Mouse (Mus musculus) embryonic facial prominence, embryonic 14.5 days (tissue): ENCODE data around the gene Prss12. TPM values are rescaled to one million over a fixed set of nuclear protein-coding genes. Genes with fewer than 3 reads are reported as not detected.
A peak's percentile ranks its signal among the peaks of the same experiment; 100 is the strongest.

ENCODE experiments used
- ATAC-seq: fragments of 200-750 bp; cut with Nextera tagmentation; 2 replicates; pipeline ENCODE4 v1.8.0; 2017; ENCODE audit warnings: low read depth, moderate number of reproducible peaks, moderate TSS enrichment
- DNase-seq: peaks from one replicate; pipeline ENCODE4 v3.0.0-alpha.2; 2015; ENCODE audit warnings: low spot score
- H3K27ac ChIP-seq: fragments of 300-500 bp; sonication (generic); replicated peaks from 2 replicates; pipeline ENCODE4 v1.5.1; 2014; ENCODE audit warnings: low read depth, mild to moderate bottlenecking, low read length, moderate library complexity
- H3K27me3 ChIP-seq: fragments of 300-500 bp; sonication (generic); replicated peaks from 2 replicates; pipeline ENCODE4 v1.6.1; 2014; ENCODE audit warnings: low read length; ENCODE audit not compliant: control insufficient read depth, insufficient read depth
- H3K36me3 ChIP-seq: fragments of 300-500 bp; sonication (generic); 2 replicates; pipeline ENCODE4 v1.6.1; 2014; ENCODE audit warnings: low read length, mixed read lengths; ENCODE audit not compliant: control insufficient read depth, insufficient read depth
- H3K4me1 ChIP-seq: fragments of 300-500 bp; sonication (generic); 2 replicates; pipeline ENCODE4 v1.6.1; 2014; ENCODE audit warnings: antibody characterized with exemption, low read length; ENCODE audit not compliant: control insufficient read depth, insufficient read depth
- H3K4me2 ChIP-seq: fragments of 300-500 bp; sonication (generic); 2 replicates; pipeline ENCODE4 v1.6.1; 2014; ENCODE audit warnings: low read depth, mild to moderate bottlenecking, low read length, moderate library complexity, mixed read lengths
- H3K4me3 ChIP-seq: fragments of 300-500 bp; sonication (generic); 2 replicates; pipeline ENCODE4 v1.5.1; 2014; ENCODE audit warnings: low read depth, mild to moderate bottlenecking, low read length
- H3K9ac ChIP-seq: fragments of 300-500 bp; sonication (generic); 2 replicates; pipeline ENCODE4 v1.6.1; 2014; ENCODE audit warnings: low read depth, mild to moderate bottlenecking, low read length, moderate library complexity, mixed read lengths
- H3K9me3 ChIP-seq: fragments of 300-500 bp; sonication (generic); 2 replicates; pipeline ENCODE4 v1.6.1; 2016; ENCODE audit warnings: low read length; ENCODE audit not compliant: control insufficient read depth
- WGBS: fragments of 180-500 bp; shearing (Covaris S2); extraction: QIAGEN DNeasy Blood & Tissue Kit; methylation state at CpG from one replicate; pipeline ENCODE4 v1.1.7; 2014; 5-methylcytosine and 5-hydroxymethylcytosine counted together
- polyA plus RNA-seq: library from polyadenylated mRNA; unstranded; fragments of >200 nt; fragmentation: Nextera tagmentation; extraction: Ambion mirVana; gene quantifications from 2 replicates; pipeline ENCODE4 v1.2.1, GENCODE M21; 2014

Gene Prss12
- polyA plus RNA-seq, 1 experiment from 2014 or later: 27.9 TPM

- Histone ChIP-seq H3K27ac (no peak overlapping the region), H3K27me3 (peaks cover 13% of the 10 kb centered on the region), H3K9ac (no peak overlapping the region), H3K4me1 (no peaks in the 10 kb centered on the region; the same call in 1 of the 2 replicates), H3K4me3 (no peak overlapping the region), H3K9me3 (no peaks in the 10 kb centered on the region), H3K4me2 (no peak overlapping the region), H3K36me3 (no peaks in the 10 kb centered on the region)
- DNase-seq (no peak), ATAC-seq (peak; percentile 45; the same call in 1 of the 2 replicates)
- 85% methylated on average over 6 of the region's 6 CpGs for WGBS
Measured at GRCm38 (mm10) chr3:123450107-123450506, 3.4 kb downstream of the Prss12 start.

GRCm38 (mm10) chr3:123452904-123453303 is 6.2 kb downstream of the Prss12 start:
- DNase-seq (no peak), ATAC-seq (no peak)
- WGBS: 71% methylated on average over 6 of the region's 6 CpGs

GRCm38 (mm10) chr3:123459492-123459891 is 12.8 kb downstream of the Prss12 start:
- ATAC-seq (no peak), DNase-seq (no peak)
- Histone ChIP-seq H3K4me1 (no peaks in the 10 kb centered on the region), H3K4me3 (no peak overlapping the region), H3K9me3 (no peaks in the 10 kb centered on the region), H3K4me2 (no peak overlapping the region), H3K9ac (no peak overlapping the region), H3K27me3 (no peaks in the 10 kb centered on the region), H3K36me3 (no peaks in the 10 kb centered on the region), H3K27ac (no peak overlapping the region)
- 42% methylated on average over 1 of the region's 1 CpGs for WGBS

More at GRCm38 (mm10) chr3:123452904-123453303, 6.2 kb downstream of the Prss12 start:
- no peak overlapping the region for H3K27ac ChIP-seq
- no peaks in the 10 kb centered on the region for H3K36me3 ChIP-seq
- H3K9me3 ChIP-seq: no peaks in the 10 kb centered on the region
- no peaks in the 10 kb centered on the region; the same call in 1 of the 2 replicates for H3K4me1 ChIP-seq
- H3K4me2 ChIP-seq: no peak overlapping the region
- H3K4me3 ChIP-seq: no peak overlapping the region
- no peak overlapping the region for H3K9ac ChIP-seq
- H3K27me3 ChIP-seq: peaks cover 2% of the 10 kb centered on the region; the same call in 1 of the 2 replicates

GRCm38 (mm10) chr3:123460436-123460835 is 13.7 kb downstream of the Prss12 start:
- 56% methylated on average over 1 of the region's 1 CpGs for WGBS
- no peak for ATAC-seq
- Histone ChIP-seq H3K36me3 (no peaks in the 10 kb centered on the region), H3K4me2 (no peak overlapping the region), H3K9ac (no peak overlapping the region), H3K27me3 (no peaks in the 10 kb centered on the region), H3K27ac (no peak overlapping the region), H3K4me1 (no peaks in the 10 kb centered on the region), H3K9me3 (no peaks in the 10 kb centered on the region), H3K4me3 (no peak overlapping the region)
- peak; percentile 24 for DNase-seq

GRCm38 (mm10) chr3:123462264-123462663 is 15.6 kb downstream of the Prss12 start:
- Histone ChIP-seq H3K9ac (no peak overlapping the region), H3K9me3 (no peaks in the 10 kb centered on the region), H3K27me3 (no peaks in the 10 kb centered on the region), H3K4me1 (no peaks in the 10 kb centered on the region), H3K27ac (no peak overlapping the region), H3K36me3 (no peaks in the 10 kb centered on the region), H3K4me2 (no peak overlapping the region), H3K4me3 (no peak overlapping the region)
- no peak for DNase-seq
- 87% methylated on average over 6 of the region's 6 CpGs for WGBS
- ATAC-seq: no peak

- ATAC-seq (no peak), DNase-seq (peak; percentile 74)
- WGBS: 32% methylated on average over 3 of the region's 3 CpGs
- H3K4me1 ChIP-seq: peaks cover 6% of the 10 kb centered on the region; the same call in 1 of the 2 replicates
- no peaks in the 10 kb centered on the region for H3K9me3 ChIP-seq
- H3K4me3 ChIP-seq: no peak overlapping the region
- H3K9ac ChIP-seq: no peak overlapping the region
- no peaks in the 10 kb centered on the region for H3K27me3 ChIP-seq
- H3K36me3 ChIP-seq: no peaks in the 10 kb centered on the region
- peak overlapping the region; percentile 82 for H3K27ac ChIP-seq
- no peak overlapping the region; the same call in 1 of the 2 replicates for H3K4me2 ChIP-seq
Measured at GRCm38 (mm10) chr3:123476833-123477232, 30.1 kb downstream of the Prss12 start.

- no peak for ATAC-seq
- 77% methylated on average over 6 of the region's 6 CpGs for WGBS
- Histone ChIP-seq H3K36me3 (no peaks in the 10 kb centered on the region), H3K27ac (no peak overlapping the region), H3K27me3 (no peaks in the 10 kb centered on the region), H3K4me1 (peaks cover 6% of the 10 kb centered on the region; the same call in 1 of the 2 replicates), H3K9me3 (no peaks in the 10 kb centered on the region), H3K9ac (no peak overlapping the region), H3K4me2 (no peak overlapping the region), H3K4me3 (no peak overlapping the region)
- no peak for DNase-seq
Measured at GRCm38 (mm10) chr3:123481266-123481665, 34.6 kb downstream of the Prss12 start.

GRCm38 (mm10) chr3:123491814-123492213 is 45.1 kb downstream of the Prss12 start:
- WGBS: 94% methylated on average over 1 of the region's 1 CpGs
- Histone ChIP-seq H3K4me2 (no peak overlapping the region), H3K9me3 (no peaks in the 10 kb centered on the region), H3K27me3 (no peaks in the 10 kb centered on the region), H3K4me3 (no peak overlapping the region), H3K9ac (no peak overlapping the region), H3K36me3 (no peaks in the 10 kb centered on the region), H3K27ac (no peak overlapping the region), H3K4me1 (no peaks in the 10 kb centered on the region)
- ATAC-seq (no peak), DNase-seq (no peak)

GRCm38 (mm10) chr3:123493163-123493562 is 46.5 kb downstream of the Prss12 start:
- Histone ChIP-seq H3K4me3 (no peak overlapping the region), H3K4me1 (no peaks in the 10 kb centered on the region), H3K4me2 (no peak overlapping the region), H3K27me3 (no peaks in the 10 kb centered on the region), H3K9me3 (no peaks in the 10 kb centered on the region), H3K27ac (no peak overlapping the region), H3K36me3 (no peaks in the 10 kb centered on the region), H3K9ac (no peak overlapping the region)
- no peak for DNase-seq
- ATAC-seq: no peak
- 88% methylated on average over 3 of the region's 3 CpGs for WGBS
